Mouse (Mus musculus) CH12.LX (cell line): Measurements from ENCODE around the gene Tulp4. TPM values are rescaled to one million over a fixed set of nuclear protein-coding genes. Genes with fewer than 3 reads are reported as not detected.

Source experiments
- DNase-seq: peaks from one replicate; pipeline ENCODE4 v3.0.0-alpha.2; 2013; ENCODE audit errors: extremely low read depth
- H3K27ac ChIP-seq: 2 replicates; pipeline ENCODE4 v1.5.1; 2012; ENCODE audit warnings: low read depth, mild to moderate bottlenecking, control low read depth, moderate library complexity; ENCODE audit not compliant: insufficient read depth
- H3K27me3 ChIP-seq: replicated peaks from 2 replicates; pipeline ENCODE3; 2012; ENCODE audit warnings: inconsistent platforms
- H3K36me3 ChIP-seq, 2 experiments: replicated peaks in 1 of 2; 2 replicates each; pipeline versions ENCODE3 to v1.6.1; 2012; ENCODE audit warnings: inconsistent platforms in 1 of 2, low read length in 1 of 2, mild to moderate bottlenecking in 1 of 2, mixed read lengths in 1 of 2, moderate library complexity in 1 of 2; ENCODE audit not compliant: control insufficient read depth in 1 of 2, insufficient read depth in 1 of 2
- H3K4me1 ChIP-seq, 2 experiments: 2 replicates each; pipeline ENCODE4 v1.6.1; 2012; ENCODE audit warnings: inconsistent platforms in 1 of 2, moderate library complexity in 1 of 2; ENCODE audit not compliant: insufficient read depth in 2 of 2, control insufficient read depth in 1 of 2
- H3K4me2 ChIP-seq: 2 replicates; pipeline ENCODE4 v1.6.1; 2012; ENCODE audit warnings: low read depth, mild to moderate bottlenecking, control low read depth; ENCODE audit not compliant: poor library complexity, insufficient read depth, severe bottlenecking
- H3K4me3 ChIP-seq, 3 experiments: fragments of 150-350 bp in 1 of 3; sonication (generic) in 1 of 3; replicated peaks in 1 of 3; 2 replicates each; pipeline versions ENCODE3 to v1.5.1; 2011 to 2012; ENCODE audit warnings: low read depth in 2 of 3, low read length in 2 of 3, mild to moderate bottlenecking in 2 of 3, moderate library complexity in 2 of 3, control low read depth in 1 of 3, improper control_type of control experiment in 1 of 3, inconsistent platforms in 1 of 3, mixed read lengths in 1 of 3; ENCODE audit not compliant: poor library complexity in 1 of 3
- H3K79me2 ChIP-seq: replicated peaks from 2 replicates; pipeline ENCODE4 v1.6.1; 2012; ENCODE audit warnings: mild to moderate bottlenecking, moderate library complexity; ENCODE audit not compliant: control insufficient read depth, poor library complexity, insufficient read depth, severe bottlenecking; ENCODE audit errors: extremely low read depth
- H3K9ac ChIP-seq: 2 replicates; pipeline ENCODE4 v1.6.1; 2012; ENCODE audit warnings: low read depth, mild to moderate bottlenecking, control low read depth, moderate library complexity; ENCODE audit not compliant: insufficient read depth
- H3K9me3 ChIP-seq: replicated peaks from 2 replicates; pipeline ENCODE3; 2012; ENCODE audit warnings: low read length, inconsistent platforms, mixed read lengths
- BHLHE40 ChIP-seq: IDR thresholded peaks from 2 replicates; pipeline ENCODE4 v1.6.1; 2011; ENCODE audit warnings: mild to moderate bottlenecking, low read depth, low read length, improper control_type of control experiment
- CHD1 ChIP-seq: IDR thresholded peaks from 2 replicates; pipeline ENCODE4 v1.6.1; 2012; ENCODE audit warnings: low read depth, low read length, improper control_type of control experiment, inconsistent platforms
- CHD2 ChIP-seq: IDR thresholded peaks from 2 replicates; pipeline ENCODE4 v1.6.1; 2011; ENCODE audit warnings: low read length, improper control_type of control experiment
- E2F4 ChIP-seq: IDR thresholded peaks from 2 replicates; pipeline ENCODE4 v1.6.1; 2011; ENCODE audit warnings: low read depth, low read length, improper control_type of control experiment; ENCODE audit not compliant: insufficient replicate concordance
- ELF1 ChIP-seq: IDR thresholded peaks from 2 replicates; pipeline ENCODE4 v1.6.1; 2014; ENCODE audit warnings: low read depth, mild to moderate bottlenecking, inconsistent platforms, low read length, improper control_type of control experiment
- GABPA ChIP-seq: IDR thresholded peaks from 2 replicates; pipeline ENCODE4 v1.6.1; 2012; ENCODE audit warnings: low read depth, low read length, improper control_type of control experiment, inconsistent platforms; ENCODE audit not compliant: insufficient replicate concordance
- HCFC1 ChIP-seq: IDR thresholded peaks from 2 replicates; pipeline ENCODE4 v1.6.1; 2012; ENCODE audit warnings: low read depth, mild to moderate bottlenecking, inconsistent platforms, low read length, improper control_type of control experiment
- JUN ChIP-seq: IDR thresholded peaks from 2 replicates; pipeline ENCODE4 v1.6.1; 2011; ENCODE audit warnings: low read depth, mild to moderate bottlenecking, low read length, improper control_type of control experiment, moderate library complexity; ENCODE audit not compliant: insufficient read depth
- JUND ChIP-seq: conservative IDR thresholded peaks from 2 replicates; pipeline ENCODE4 v1.6.1; 2011; ENCODE audit warnings: low read depth, low read length, improper control_type of control experiment
- KAT2A ChIP-seq: IDR thresholded peaks from 2 replicates; pipeline ENCODE4 v1.6.1; 2012; ENCODE audit warnings: low read length, improper control_type of control experiment, inconsistent platforms; ENCODE audit not compliant: insufficient replicate concordance
- MAX ChIP-seq: IDR thresholded peaks from 2 replicates; pipeline ENCODE4 v1.6.1; 2011; ENCODE audit warnings: low read length, improper control_type of control experiment
- MAZ ChIP-seq: IDR thresholded peaks from 2 replicates; pipeline ENCODE4 v1.6.1; 2012; ENCODE audit warnings: low read depth, mild to moderate bottlenecking, inconsistent platforms, low read length, improper control_type of control experiment, moderate library complexity
- MEF2A ChIP-seq: IDR thresholded peaks from 2 replicates; pipeline ENCODE4 v1.6.1; 2014; ENCODE audit warnings: low read depth, mild to moderate bottlenecking, inconsistent platforms, low read length, improper control_type of control experiment, borderline replicate concordance
- MYC ChIP-seq: IDR thresholded peaks from 2 replicates; pipeline ENCODE4 v1.6.1; 2011; ENCODE audit warnings: low read depth, mild to moderate bottlenecking, improper control_type of control experiment, low read length
- PAX5 ChIP-seq: IDR thresholded peaks from 2 replicates; pipeline ENCODE4 v1.6.1; 2012; ENCODE audit warnings: low read length, inconsistent platforms, mixed read lengths
- POLR2A ChIP-seq: IDR thresholded peaks from 2 replicates; pipeline ENCODE4 v1.6.1; 2011; ENCODE audit warnings: low read depth, mild to moderate bottlenecking, improper control_type of control experiment, low read length
- POLR2AphosphoS2 ChIP-seq: IDR thresholded peaks from 2 replicates; pipeline ENCODE4 v1.6.1; 2011; ENCODE audit warnings: low read depth, low read length, improper control_type of control experiment
- RAD21 ChIP-seq: IDR thresholded peaks from 2 replicates; pipeline ENCODE4 v1.6.1; 2011; ENCODE audit warnings: low read depth, mild to moderate bottlenecking, low read length, improper control_type of control experiment, moderate library complexity
- SIN3A ChIP-seq: IDR thresholded peaks from 2 replicates; pipeline ENCODE4 v1.6.1; 2012; ENCODE audit warnings: low read length, improper control_type of control experiment, inconsistent platforms
- TBP ChIP-seq: conservative IDR thresholded peaks from 2 replicates; pipeline ENCODE4 v1.6.1; 2011; ENCODE audit warnings: low read depth, low read length, improper control_type of control experiment
- TCF12 ChIP-seq: IDR thresholded peaks from 2 replicates; pipeline ENCODE4 v1.6.1; 2014; ENCODE audit warnings: low read depth, mild to moderate bottlenecking, inconsistent platforms, low read length, improper control_type of control experiment
- UBTF ChIP-seq: IDR thresholded peaks from 2 replicates; pipeline ENCODE4 v1.6.1; 2012; ENCODE audit warnings: low read depth, mild to moderate bottlenecking, inconsistent platforms, low read length, improper control_type of control experiment, moderate library complexity
- USF1 ChIP-seq: IDR thresholded peaks from 2 replicates; pipeline ENCODE4 v1.6.1; 2014; ENCODE audit warnings: low read depth, mild to moderate bottlenecking, inconsistent platforms, low read length, improper control_type of control experiment
- USF2 ChIP-seq: conservative IDR thresholded peaks from 2 replicates; pipeline ENCODE4 v1.6.1; 2011; ENCODE audit warnings: low read depth, low read length, improper control_type of control experiment
- ZC3H11A ChIP-seq: IDR thresholded peaks from 2 replicates; pipeline ENCODE4 v1.6.1; 2012; ENCODE audit warnings: low read depth, mild to moderate bottlenecking, inconsistent platforms, low read length, improper control_type of control experiment
- ZKSCAN1 ChIP-seq: IDR thresholded peaks from 2 replicates; pipeline ENCODE4 v1.6.1; 2012; ENCODE audit warnings: low read depth, inconsistent platforms, low read length, improper control_type of control experiment, borderline replicate concordance
- ZMIZ1 ChIP-seq: IDR thresholded peaks from 2 replicates; pipeline ENCODE4 v1.6.1; 2012; ENCODE audit warnings: low read depth, mild to moderate bottlenecking, inconsistent platforms, low read length, improper control_type of control experiment
- ZNF384 ChIP-seq: IDR thresholded peaks from 2 replicates; pipeline ENCODE4 v1.6.1; 2012; ENCODE audit warnings: low read depth, low read length, improper control_type of control experiment, inconsistent platforms
- dilution Hi-C: fragments of 300-500 bp; cut with MboI; formaldehyde crosslinking; loops from 2 replicates; pipeline ENCODE4 v1.14.3; 2020; ENCODE audit warnings: low sequenced_read_pairs; ENCODE audit not compliant: extremely low pct_unique_long_range_greater_than_20kb, extremely low pct_ligation_motif_present
- in situ Hi-C: fragments of 300-500 bp; cut with MboI; formaldehyde crosslinking; loops from 3 replicates; pipeline ENCODE4 v1.14.3; 2019; ENCODE audit warnings: low sequenced_read_pairs, low pct_ligation_motif_present, low pct_unique_long_range_greater_than_20kb, mixed read lengths
- polyA plus RNA-seq: library from polyadenylated mRNA; unstranded; fragments of >175 nt; gene quantifications from 2 replicates; pipeline ENCODE4 v1.2.1, GENCODE M21; 2012; ENCODE audit warnings: low read depth; ENCODE audit not compliant: insufficient read length
- total RNA-seq, 2 experiments: library from RNA; depleted of rRNA; stranded (reverse); fragments of 300-350 nt in 1 of 2; fragments of >200 nt in 1 of 2; gene quantifications; 2 replicates each; pipeline ENCODE4 v1.2.3; 2012 to 2014

Tulp4 gene
- total and polyA plus RNA-seq, 3 experiments = 7.8 to 50.7 (median 33.6) TPM

DNA sequence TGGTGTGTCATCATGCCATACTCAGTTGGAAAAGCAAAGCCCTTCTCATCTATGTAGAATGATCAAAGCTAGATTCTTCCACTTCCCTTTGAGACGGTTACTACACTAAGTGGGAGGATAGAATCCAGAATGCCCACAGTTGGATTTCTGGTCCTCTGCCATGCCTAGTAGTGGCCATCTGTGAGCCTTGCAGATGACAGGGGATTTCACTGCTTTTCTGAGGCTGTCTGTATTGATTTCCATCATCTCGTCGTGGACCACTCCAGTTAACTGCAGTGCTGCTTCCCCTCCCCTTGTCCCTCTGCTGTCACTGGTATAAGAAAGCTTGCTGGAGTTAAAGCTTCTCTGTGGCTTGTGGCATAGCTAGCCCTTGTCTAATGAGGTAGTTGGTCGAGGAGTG, 23.1 kb downstream of the Tulp4 start:
- TF ChIP-seq BHLHE40 (no peak), USF1 (no peak), MYC (no peak), TBP (no peak), ZC3H11A (no peak), MEF2A (no peak), ZKSCAN1 (no peak), TCF12 (no peak), CHD1 (no peak), JUND (no peak), SIN3A (no peak), RAD21 (no peak), GABPA (no peak), JUN (no peak), CHD2 (no peak), MAX (no peak), ZMIZ1 (no peak)
- dilution Hi-C loops = no loop called here
- DNase-seq = no peak
- H3K27me3 ChIP-seq = no peaks in the 10 kb centered on the region
- in situ Hi-C loops = no loop called here
- H3K4me2 ChIP-seq = no peak overlapping the region
- no peak overlapping the region for H3K9ac ChIP-seq
- H3K36me3 ChIP-seq = peaks cover 2 to 17% of the 10 kb centered on the region in 2 experiments
- H3K4me1 ChIP-seq = peaks cover 13 to 37% of the 10 kb centered on the region in 2 experiments
- H3K27ac ChIP-seq = no peak overlapping the region
- no peak overlapping the region for H3K4me3 ChIP-seq
- H3K79me2 ChIP-seq = no peaks in the 10 kb centered on the region
- H3K9me3 ChIP-seq = no peaks in the 10 kb centered on the region

- no peak for DNase-seq
- in situ Hi-C loops (no loop called here), dilution Hi-C loops (no loop called here)
- H3K9me3 ChIP-seq = no peaks in the 10 kb centered on the region
- no peak overlapping the region for H3K4me3 ChIP-seq
- peaks cover 13 to 35% of the 10 kb centered on the region in 2 experiments for H3K4me1 ChIP-seq
- H3K9ac ChIP-seq = no peak overlapping the region
- no peaks in the 10 kb centered on the region for H3K27me3 ChIP-seq
- no peaks in the 10 kb centered on the region for H3K79me2 ChIP-seq
- TF ChIP-seq CHD1 = no peak
- no peak for TF ChIP-seq UBTF
- TF ChIP-seq KAT2A = no peak
- TF ChIP-seq PAX5 = no peak
- TF ChIP-seq ELF1 = no peak
- no peak for TF ChIP-seq TBP
- no peak for TF ChIP-seq POLR2A
- no peak for TF ChIP-seq ZNF384
- no peak for TF ChIP-seq E2F4
- no peak for TF ChIP-seq POLR2AphosphoS2
- TF ChIP-seq ZMIZ1 = no peak
- TF ChIP-seq MAZ = no peak
- TF ChIP-seq USF2 = no peak
- no peak for TF ChIP-seq HCFC1
- TF ChIP-seq CHD2 = no peak
- TF ChIP-seq JUN = no peak
- no peak overlapping the region for H3K4me2 ChIP-seq
- peaks cover 0 to 10% of the 10 kb centered on the region in 2 experiments for H3K36me3 ChIP-seq
- no peak overlapping the region for H3K27ac ChIP-seq
Observed at GRCm38 (mm10) chr17:6131083-6131482, 24.8 kb downstream of the Tulp4 start.
